Mouse (Mus musculus): ENCODE results near the gene Rac2.
A peak's percentile ranks its signal among the peaks of the same experiment; 100 is the strongest.

Gene Rac2

GRCm38 (mm10) chr15:78572658-78573397, at the start of gene Rac2:
TSS of gene Rac2 (minus strand) at chr15:78572783.
- no peak for DNase-seq (ENCODE audit: low read depth, low spot score)

- DNase-seq (ENCODE audit: low read depth, low spot score), result no peak
Observed at GRCm38 (mm10) chr15:78616973-78617372, 44.4 kb upstream of the Rac2 start.

- no peak for DNase-seq (ENCODE audit: low read depth, low spot score)
Observed at GRCm38 (mm10) chr15:78614536-78614935, 42.0 kb upstream of the Rac2 start.

GRCm38 (mm10) chr15:78610705-78611462, 38.3 kb upstream of the Rac2 start:
- DNase-seq (ENCODE audit: low read depth, low spot score), result peak; percentile 56

GRCm38 (mm10) chr15:78607463-78607862, 34.9 kb upstream of the Rac2 start:
- no peak for DNase-seq (ENCODE audit: low read depth, low spot score)

GRCm38 (mm10) chr15:78606059-78606458, 33.5 kb upstream of the Rac2 start:
- no peak for DNase-seq (ENCODE audit: low read depth, low spot score)

GRCm38 (mm10) chr15:78605371-78605791, 32.8 kb upstream of the Rac2 start:
- no peak for DNase-seq (ENCODE audit: low read depth, low spot score)

- DNase-seq (ENCODE audit: low read depth, low spot score), result no peak
Observed at GRCm38 (mm10) chr15:78604255-78604654, 31.7 kb upstream of the Rac2 start.

- no peak for DNase-seq (ENCODE audit: low read depth, low spot score)
Observed at GRCm38 (mm10) chr15:78601180-78601579, 28.6 kb upstream of the Rac2 start.

GRCm38 (mm10) chr15:78599529-78600193, 27.1 kb upstream of the Rac2 start:
- DNase-seq (ENCODE audit: low read depth, low spot score), result no peak

GRCm38 (mm10) chr15:78599124-78599523, 26.5 kb upstream of the Rac2 start:
- DNase-seq (ENCODE audit: low read depth, low spot score), result no peak

- no peak for DNase-seq (ENCODE audit: low read depth, low spot score)
Observed at GRCm38 (mm10) chr15:78597729-78598128, 25.1 kb upstream of the Rac2 start.

GRCm38 (mm10) chr15:78596914-78597313, 24.3 kb upstream of the Rac2 start, which contains the start of gene Cyth4:
TSS of gene Cyth4 (plus strand) at chr15:78597047.
- no peak for DNase-seq (ENCODE audit: low read depth, low spot score)

- DNase-seq (ENCODE audit: low read depth, low spot score), result no peak
Observed at GRCm38 (mm10) chr15:78596504-78596903, 23.9 kb upstream of the Rac2 start.

- peak; percentile 48 for DNase-seq (ENCODE audit: low read depth, low spot score)
Observed at GRCm38 (mm10) chr15:78595468-78595867, 22.9 kb upstream of the Rac2 start.

- no peak for DNase-seq (ENCODE audit: low read depth, low spot score)
Observed at GRCm38 (mm10) chr15:78594831-78595230, 22.2 kb upstream of the Rac2 start.

- no peak for DNase-seq (ENCODE audit: low read depth, low spot score)
Observed at GRCm38 (mm10) chr15:78593896-78594425, 21.4 kb upstream of the Rac2 start.

GRCm38 (mm10) chr15:78592452-78592968, 19.9 kb upstream of the Rac2 start:
- peak; percentile 54 for DNase-seq (ENCODE audit: low read depth, low spot score)

GRCm38 (mm10) chr15:78591680-78592451, 19.3 kb upstream of the Rac2 start:
- DNase-seq (ENCODE audit: low read depth, low spot score), result peak; percentile 58

GRCm38 (mm10) chr15:78590785-78591184, 18.2 kb upstream of the Rac2 start:
- peak; percentile 56 for DNase-seq (ENCODE audit: low read depth, low spot score)

- DNase-seq (ENCODE audit: low read depth, low spot score), result no peak
Observed at GRCm38 (mm10) chr15:78589936-78590335, 17.4 kb upstream of the Rac2 start.
